ENCODE assay signal across 7 mouse cellular contexts in genomic region chr4:74242176-74242575, GRCm38 (mm10). TPM values are rescaled to one million over a fixed set of nuclear protein-coding genes. Genes with fewer than 3 reads are reported as not detected.
DNase-seq lines count a peak whose midpoint lies in the region; ATAC-seq and TF ChIP-seq lines count a peak whose summit lies in the region.

Kdm4c (plus strand) TSS chr4:74242497.

- no peak within 1 kb of the TSS for H3K4me2 ChIP-seq in midbrain, embryonic 11.5 days
- no peak within 1 kb of the TSS for H3K4me2 ChIP-seq in midbrain, postnatal 0 days (ENCODE audit: low read depth, low read length, poor library complexity, severe bottlenecking)
- no peak within 1 kb of the TSS for H3K4me2 ChIP-seq in embryonic facial prominence, embryonic 13.5 days
- H3K4me2 ChIP-seq in hindbrain, embryonic 15.5 days = no peak within 1 kb of the TSS
- no peak within 1 kb of the TSS for H3K4me2 ChIP-seq in neural tube, embryonic 14.5 days (ENCODE audit: low read depth, low read length)

- TF ChIP-seq CTCF in midbrain, postnatal 0 days (IDR thresholded peaks at IDR 0.05) = no peak

- no peaks in the 10 kb centered on the region for H3K4me1 ChIP-seq in midbrain, embryonic 11.5 days (ENCODE audit: control insufficient read depth, insufficient read depth, low read length)
- H3K4me1 ChIP-seq in midbrain, postnatal 0 days (ENCODE audit: insufficient read depth, low read length) = no peaks in the 10 kb centered on the region
- H3K4me1 ChIP-seq in embryonic facial prominence, embryonic 13.5 days = no peaks in the 10 kb centered on the region
- H3K4me1 ChIP-seq in hindbrain, embryonic 15.5 days (replicated peaks) = no peaks in the 10 kb centered on the region
- no peaks in the 10 kb centered on the region for H3K4me1 ChIP-seq in neural tube, embryonic 14.5 days (ENCODE audit: control insufficient read depth, insufficient read depth, low read length)

- no peak within 1 kb of the TSS for H3K4me3 ChIP-seq in midbrain, embryonic 11.5 days (ENCODE audit: low read depth, low read length)
- H3K4me3 ChIP-seq in midbrain, postnatal 0 days (ENCODE audit: low read depth, low read length) = no peak within 1 kb of the TSS
- H3K4me3 ChIP-seq in embryonic facial prominence, embryonic 13.5 days = no peak within 1 kb of the TSS
- H3K4me3 ChIP-seq in hindbrain, embryonic 15.5 days = no peak within 1 kb of the TSS
- no peak within 1 kb of the TSS for H3K4me3 ChIP-seq in neural tube, embryonic 14.5 days (ENCODE audit: low read depth, low read length)

- H3K9me3 ChIP-seq in midbrain, embryonic 11.5 days (ENCODE audit: control insufficient read depth, low read length) = no peaks in the 10 kb centered on the region
- no peaks in the 10 kb centered on the region for H3K9me3 ChIP-seq in midbrain, postnatal 0 days (ENCODE audit: low read length)
- no peaks in the 10 kb centered on the region; the same call in 1 of the 2 replicates for H3K9me3 ChIP-seq in embryonic facial prominence, embryonic 13.5 days
- no peaks in the 10 kb centered on the region for H3K9me3 ChIP-seq in hindbrain, embryonic 15.5 days
- H3K9me3 ChIP-seq in neural tube, embryonic 14.5 days (ENCODE audit: control insufficient read depth, low read length) = no peaks in the 10 kb centered on the region

- WGBS in midbrain, embryonic 11.5 days = 79% methylated on average over 1 of the region's 1 CpGs
- WGBS in midbrain, postnatal 0 days = 74% methylated on average over 1 of the region's 1 CpGs
- WGBS in embryonic facial prominence, embryonic 13.5 days = 87% methylated on average over 1 of the region's 1 CpGs
- 87% methylated on average over 1 of the region's 1 CpGs for WGBS in hindbrain, embryonic 15.5 days
- WGBS in neural tube, embryonic 14.5 days = 93% methylated on average over 1 of the region's 1 CpGs

- ATAC-seq in midbrain, embryonic 11.5 days (ENCODE audit: low FRiP score) = no peak
- ATAC-seq in midbrain, postnatal 0 days (ENCODE audit: low FRiP score) = no peak
- no peak for ATAC-seq in embryonic facial prominence, embryonic 13.5 days (ENCODE audit: insufficient number of reproducible peaks, insufficient read depth, low FRiP score, low TSS enrichment, low read depth)
- ATAC-seq in hindbrain, embryonic 15.5 days (ENCODE audit: low FRiP score, low read depth) = no peak
- ATAC-seq in neural tube, embryonic 14.5 days (ENCODE audit: low read depth) = no peak

- H3K36me3 ChIP-seq in midbrain, embryonic 11.5 days (ENCODE audit: control insufficient read depth, insufficient read depth, low read length) = no peaks in the 10 kb centered on the region
- no peaks in the 10 kb centered on the region for H3K36me3 ChIP-seq in midbrain, postnatal 0 days (ENCODE audit: insufficient read depth, low read length)
- H3K36me3 ChIP-seq in embryonic facial prominence, embryonic 13.5 days = no peaks in the 10 kb centered on the region
- no peaks in the 10 kb centered on the region for H3K36me3 ChIP-seq in hindbrain, embryonic 15.5 days
- no peaks in the 10 kb centered on the region for H3K36me3 ChIP-seq in neural tube, embryonic 14.5 days (ENCODE audit: control insufficient read depth, insufficient read depth, low read length)

- H3K27ac ChIP-seq in midbrain, embryonic 11.5 days (ENCODE audit: low read depth, low read length) = no peak within 1 kb of the TSS
- no peak within 1 kb of the TSS for H3K27ac ChIP-seq in midbrain, postnatal 0 days (ENCODE audit: low read depth, low read length)
- H3K27ac ChIP-seq in embryonic facial prominence, embryonic 13.5 days = no peak within 1 kb of the TSS
- no peak within 1 kb of the TSS for H3K27ac ChIP-seq in hindbrain, embryonic 15.5 days (replicated peaks)
- H3K27ac ChIP-seq in neural tube, embryonic 14.5 days (ENCODE audit: low read depth, low read length) = no peak within 1 kb of the TSS

- no peak within 1 kb of the TSS for H3K9ac ChIP-seq in midbrain, embryonic 11.5 days (ENCODE audit: low read length)
- no peak within 1 kb of the TSS for H3K9ac ChIP-seq in midbrain, postnatal 0 days (replicated peaks; ENCODE audit: low read length, poor library complexity, severe bottlenecking)
- H3K9ac ChIP-seq in embryonic facial prominence, embryonic 13.5 days = no peak within 1 kb of the TSS
- no peak within 1 kb of the TSS for H3K9ac ChIP-seq in hindbrain, embryonic 15.5 days
- no peak within 1 kb of the TSS for H3K9ac ChIP-seq in neural tube, embryonic 14.5 days (replicated peaks; ENCODE audit: low read depth, low read length)

- no peaks in the 10 kb centered on the region for H3K27me3 ChIP-seq in midbrain, embryonic 11.5 days (ENCODE audit: control insufficient read depth, insufficient read depth, low read length)
- no peaks in the 10 kb centered on the region for H3K27me3 ChIP-seq in midbrain, postnatal 0 days (ENCODE audit: insufficient read depth, low read length)
- H3K27me3 ChIP-seq in embryonic facial prominence, embryonic 13.5 days = no peaks in the 10 kb centered on the region
- H3K27me3 ChIP-seq in hindbrain, embryonic 15.5 days = no peaks in the 10 kb centered on the region
- H3K27me3 ChIP-seq in neural tube, embryonic 14.5 days (ENCODE audit: control insufficient read depth, insufficient read depth, low read length) = no peaks in the 10 kb centered on the region

- no peak for DNase-seq in midbrain, embryonic 11.5 days (ENCODE audit: low spot score, missing footprints)
- no peak for DNase-seq in midbrain, postnatal 0 days (ENCODE audit: low spot score)
- DNase-seq in cerebellum, adult 9-10 months = no peak
- no peak for DNase-seq in right cerebral cortex, adult 2 months (ENCODE audit: low spot score in 2 of 2)

RNA-seq across cellular contexts. Expression of gene Kdm4c, which starts in this region (rescaled TPM):
- 13.9 and 15.8 TPM in 2 replicates for polyA plus RNA-seq in midbrain, embryonic 11.5 days (2014; fragmentation: Nextera tagmentation; extraction: Ambion mirVana)
- total RNA-seq in midbrain, postnatal 0 days (2014; rRNA removed) = 15.7 and 21.4 TPM in 2 replicates
- polyA plus RNA-seq in midbrain, postnatal 0 days (2015; fragmentation: Nextera tagmentation; extraction: Ambion mirVana) = 7.9 and 9.7 TPM in 2 replicates
- 14.3 and 17.7 TPM in 2 replicates for polyA plus RNA-seq in embryonic facial prominence, embryonic 13.5 days (2015; fragmentation: Nextera tagmentation; extraction: Ambion mirVana)
- polyA plus RNA-seq in hindbrain, embryonic 15.5 days (2015; fragmentation: Nextera tagmentation; extraction: Ambion mirVana) = 14.8 and 15.4 TPM in 2 replicates
- polyA plus RNA-seq in neural tube, embryonic 14.5 days (2014; fragmentation: Nextera tagmentation; extraction: Ambion mirVana) = 22.8 and 24.5 TPM in 2 replicates
